Mouse (Mus musculus): ENCODE data around the gene Nrarp. TPM values are rescaled to one million over a fixed set of nuclear protein-coding genes. Genes with fewer than 3 reads are reported as not detected.
A peak's percentile ranks its signal among the peaks of the same experiment; 100 is the strongest.

The Nrarp gene
- polyA plus RNA-seq, 1 experiment from 2014 or later, result 11.0 TPM

DNA sequence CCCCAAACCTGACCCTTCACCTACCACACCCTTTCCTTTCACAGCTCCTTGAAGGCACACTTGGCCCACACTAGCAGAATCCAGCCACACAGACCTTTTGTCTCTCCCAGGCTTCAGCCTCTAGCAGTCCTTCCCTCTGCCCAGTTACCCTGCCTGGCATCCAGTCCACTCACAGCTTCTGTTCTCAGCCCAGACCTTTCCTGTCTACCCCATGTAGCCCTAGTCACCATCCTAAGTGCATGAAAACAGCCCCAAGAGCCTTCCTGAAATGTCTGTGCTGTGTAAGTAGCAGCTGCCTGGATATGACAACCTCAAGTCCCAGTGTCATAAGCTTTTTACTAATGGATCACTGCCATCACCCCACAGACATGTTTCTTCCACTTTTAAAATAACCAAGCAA, 17.4 kb downstream of the Nrarp start:
- Histone ChIP-seq H3K9me3 (ENCODE audit: control insufficient read depth, low read length) (no peaks in the 10 kb centered on the region), H3K27ac (ENCODE audit: low read length) (peak overlapping the region; percentile 86), H3K4me2 (ENCODE audit: low read depth, low read length) (no peak overlapping the region), H3K4me1 (ENCODE audit: control insufficient read depth, insufficient read depth, low read length) (peaks cover 32% of the 10 kb centered on the region), H3K36me3 (ENCODE audit: control insufficient read depth, insufficient read depth, low read length) (peaks cover 3% of the 10 kb centered on the region), H3K27me3 (replicated peaks; ENCODE audit: control insufficient read depth, insufficient read depth, low read length) (no peaks in the 10 kb centered on the region), H3K9ac (ENCODE audit: low read depth, low read length) (peak overlapping the region; percentile 26), H3K4me3 (ENCODE audit: low read length) (no peak overlapping the region)
- no peak for ATAC-seq

- H3K9ac ChIP-seq (ENCODE audit: low read depth, low read length), result no peak overlapping the region
- no peak overlapping the region for H3K4me2 ChIP-seq (ENCODE audit: low read depth, low read length)
- H3K9me3 ChIP-seq (ENCODE audit: control insufficient read depth, low read length), result no peaks in the 10 kb centered on the region
- peaks cover 11% of the 10 kb centered on the region for H3K36me3 ChIP-seq (ENCODE audit: control insufficient read depth, insufficient read depth, low read length)
- no peak overlapping the region for H3K27ac ChIP-seq (ENCODE audit: low read length)
- ATAC-seq, result no peak
- H3K4me3 ChIP-seq (ENCODE audit: low read length), result no peak overlapping the region
- WGBS, result 89% methylated on average over 2 of the region's 2 CpGs
- H3K27me3 ChIP-seq (replicated peaks; ENCODE audit: control insufficient read depth, insufficient read depth, low read length), result no peaks in the 10 kb centered on the region
- H3K4me1 ChIP-seq (ENCODE audit: control insufficient read depth, insufficient read depth, low read length), result peaks cover 16% of the 10 kb centered on the region; the same call in 1 of the 2 replicates
Observed at GRCm38 (mm10) chr2:25200631-25201030, 20.1 kb downstream of the Nrarp start.

DNA sequence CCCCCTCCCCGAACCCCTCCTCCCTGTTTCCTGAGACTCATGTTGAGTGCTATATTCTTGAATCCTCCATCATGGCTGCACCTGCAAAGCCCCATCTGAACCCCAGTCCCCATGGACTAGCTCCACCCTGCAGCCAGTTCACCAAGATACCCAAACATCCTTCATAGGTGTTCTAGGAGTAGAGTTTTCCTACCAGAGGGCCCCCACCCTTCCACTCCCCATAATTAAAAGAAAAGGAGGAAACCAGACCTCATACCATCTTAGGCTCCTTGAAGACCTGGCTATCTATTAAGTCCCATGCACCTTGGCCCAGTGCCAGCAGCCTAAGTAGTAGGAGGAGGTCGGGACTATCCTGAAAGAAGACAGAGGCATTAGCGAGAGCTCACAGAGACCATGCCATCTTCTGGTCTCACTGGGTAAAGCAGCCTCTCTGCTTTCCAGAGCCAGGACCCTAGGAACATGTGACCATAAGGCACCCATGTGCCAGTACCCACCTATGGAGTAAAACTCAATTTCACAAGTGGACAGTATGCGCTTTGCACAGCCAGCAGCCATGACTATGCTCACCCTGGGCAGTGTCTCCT, 23.2 kb downstream of the Nrarp start:
- Histone ChIP-seq H3K9ac (ENCODE audit: low read depth, low read length) (no peak overlapping the region), H3K4me1 (ENCODE audit: control insufficient read depth, insufficient read depth, low read length) (0 out of 2 replicates have a peak, but pooled peaks cover 4% of the 10 kb centered on the region), H3K27ac (ENCODE audit: low read length) (no peak overlapping the region), H3K9me3 (ENCODE audit: control insufficient read depth, low read length) (no peaks in the 10 kb centered on the region), H3K4me3 (ENCODE audit: low read length) (no peak overlapping the region), H3K36me3 (ENCODE audit: control insufficient read depth, insufficient read depth, low read length) (peaks cover 19% of the 10 kb centered on the region), H3K4me2 (ENCODE audit: low read depth, low read length) (no peak overlapping the region), H3K27me3 (replicated peaks; ENCODE audit: control insufficient read depth, insufficient read depth, low read length) (no peaks in the 10 kb centered on the region)
- 64% methylated on average over 4 of the region's 4 CpGs for WGBS
- 0 out of 2 replicates have a peak, but pooled peaks have one; percentile 13 for ATAC-seq

DNA sequence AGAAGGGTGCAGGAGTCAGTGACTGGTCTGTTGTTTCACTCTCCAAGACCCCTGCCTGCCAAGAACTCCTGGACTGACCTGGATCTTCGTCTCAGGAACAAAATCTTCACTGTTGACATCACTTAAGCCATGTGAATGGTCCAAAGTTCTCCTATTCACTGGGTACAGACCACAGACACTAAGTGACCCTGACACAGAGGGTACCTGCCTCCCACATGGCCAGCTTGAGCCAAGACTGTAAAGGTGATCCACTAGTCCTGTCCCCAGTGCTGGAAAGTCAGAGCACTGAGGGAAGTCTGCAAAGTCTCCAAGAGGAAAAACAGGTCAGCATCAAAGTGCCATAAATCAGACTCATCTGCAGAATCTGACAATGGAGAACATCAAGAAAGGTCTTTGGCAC, 27.0 kb downstream of the Nrarp start:
- H3K4me2 ChIP-seq (ENCODE audit: low read depth, low read length), result no peak overlapping the region
- no peak overlapping the region for H3K27ac ChIP-seq (ENCODE audit: low read length)
- H3K9ac ChIP-seq (ENCODE audit: low read depth, low read length), result no peak overlapping the region
- WGBS, result 77% methylated on average over 1 of the region's 1 CpGs
- H3K27me3 ChIP-seq (replicated peaks; ENCODE audit: control insufficient read depth, insufficient read depth, low read length), result no peaks in the 10 kb centered on the region
- no peaks in the 10 kb centered on the region for H3K9me3 ChIP-seq (ENCODE audit: control insufficient read depth, low read length)
- no peak overlapping the region for H3K4me3 ChIP-seq (ENCODE audit: low read length)
- H3K4me1 ChIP-seq (ENCODE audit: control insufficient read depth, insufficient read depth, low read length), result peaks cover 14% of the 10 kb centered on the region
- peaks cover 19% of the 10 kb centered on the region for H3K36me3 ChIP-seq (ENCODE audit: control insufficient read depth, insufficient read depth, low read length)
- ATAC-seq, result no peak

GRCm38 (mm10) chr2:25210686-25211085, 30.1 kb downstream of the Nrarp start:
- Histone ChIP-seq H3K9me3 (ENCODE audit: control insufficient read depth, low read length) (no peaks in the 10 kb centered on the region), H3K4me2 (ENCODE audit: low read depth, low read length) (peak overlapping the region; percentile 90), H3K4me3 (ENCODE audit: low read length) (peak overlapping the region; percentile 96), H3K4me1 (ENCODE audit: control insufficient read depth, insufficient read depth, low read length) (peaks cover 18% of the 10 kb centered on the region), H3K9ac (ENCODE audit: low read depth, low read length) (peak overlapping the region; percentile 97), H3K27ac (ENCODE audit: low read length) (peak overlapping the region; percentile 84), H3K27me3 (replicated peaks; ENCODE audit: control insufficient read depth, insufficient read depth, low read length) (no peaks in the 10 kb centered on the region), H3K36me3 (ENCODE audit: control insufficient read depth, insufficient read depth, low read length) (peaks cover 7% of the 10 kb centered on the region; the same call in 1 of the 2 replicates)
- WGBS, result under 1% methylated on average over 24 of the region's 24 CpGs
- no peak; the same call in none of the 2 replicates for ATAC-seq

- Histone ChIP-seq H3K9me3 (ENCODE audit: control insufficient read depth, low read length) (no peaks in the 10 kb centered on the region), H3K9ac (ENCODE audit: low read depth, low read length) (peak within 1 kb of the TSS; percentile 97), H3K27me3 (replicated peaks; ENCODE audit: control insufficient read depth, insufficient read depth, low read length) (no peaks in the 10 kb centered on the region), H3K36me3 (ENCODE audit: control insufficient read depth, insufficient read depth, low read length) (peaks cover 7% of the 10 kb centered on the region; the same call in 1 of the 2 replicates), H3K4me1 (ENCODE audit: control insufficient read depth, insufficient read depth, low read length) (peaks cover 18% of the 10 kb centered on the region), H3K27ac (ENCODE audit: low read length) (peak within 1 kb of the TSS; percentile 84), H3K4me3 (ENCODE audit: low read length) (peak within 1 kb of the TSS; percentile 96), H3K4me2 (ENCODE audit: low read depth, low read length) (peak within 1 kb of the TSS; percentile 90)
- ATAC-seq, result peak; percentile 95
- under 1% methylated on average over 44 of the region's 44 CpGs for WGBS
Observed at GRCm38 (mm10) chr2:25211121-25211670, 30.6 kb downstream of the Nrarp start, which contains the start of gene Nelfb. TSS of gene Nelfb (minus strand) at chr2:25211489.

DNA sequence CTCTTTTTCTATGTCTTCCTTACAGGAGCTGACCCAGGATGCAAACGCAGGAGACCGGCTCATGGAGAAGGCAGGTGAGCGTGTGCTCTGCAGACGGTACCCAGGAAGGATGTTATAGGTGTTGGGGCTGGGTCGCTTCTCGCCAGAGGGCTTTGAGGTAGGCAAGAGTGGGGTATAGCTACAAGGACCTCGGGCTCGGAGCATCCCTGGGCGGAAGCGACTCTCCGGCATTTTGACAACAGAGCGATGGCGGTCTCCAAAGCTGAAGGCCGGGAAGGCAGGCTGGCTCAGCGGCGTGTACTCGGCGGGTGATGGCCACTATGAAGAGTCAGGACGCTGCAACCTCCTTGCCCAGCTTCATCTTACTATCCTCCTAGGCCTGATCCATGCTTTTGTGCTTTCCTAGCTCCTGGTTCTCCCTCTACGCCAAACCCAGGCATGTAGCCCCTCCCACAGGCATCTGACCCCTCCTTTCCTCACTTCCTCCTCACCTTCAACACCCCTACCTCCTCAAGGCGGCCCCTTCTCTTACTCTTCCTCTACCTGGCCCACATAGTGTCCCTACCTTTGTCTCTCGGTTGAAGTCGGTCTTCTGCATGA, 32.8 kb downstream of the Nrarp start:
- Histone ChIP-seq H3K9me3 (ENCODE audit: control insufficient read depth, low read length) (no peaks in the 10 kb centered on the region), H3K4me2 (ENCODE audit: low read depth, low read length) (no peak overlapping the region), H3K27ac (ENCODE audit: low read length) (no peak overlapping the region), H3K9ac (ENCODE audit: low read depth, low read length) (no peak overlapping the region), H3K4me1 (ENCODE audit: control insufficient read depth, insufficient read depth, low read length) (peaks cover 18% of the 10 kb centered on the region), H3K27me3 (replicated peaks; ENCODE audit: control insufficient read depth, insufficient read depth, low read length) (no peaks in the 10 kb centered on the region), H3K4me3 (ENCODE audit: low read length) (no peak overlapping the region), H3K36me3 (ENCODE audit: control insufficient read depth, insufficient read depth, low read length) (no peaks in the 10 kb centered on the region)
- 60% methylated on average over 23 of the region's 23 CpGs for WGBS
- ATAC-seq, result no peak

GRCm38 (mm10) chr2:25214444-25214843, 33.9 kb downstream of the Nrarp start, which contains the start of gene Stpg3:
TSS of gene Stpg3 (minus strand) at chr2:25214637.
- H3K27ac ChIP-seq (ENCODE audit: low read length), result no peak within 1 kb of the TSS
- ATAC-seq, result no peak; the same call in 1 of the 2 replicates
- H3K4me1 ChIP-seq (ENCODE audit: control insufficient read depth, insufficient read depth, low read length), result peaks cover 15% of the 10 kb centered on the region
- no peaks in the 10 kb centered on the region for H3K9me3 ChIP-seq (ENCODE audit: control insufficient read depth, low read length)
- no peaks in the 10 kb centered on the region for H3K36me3 ChIP-seq (ENCODE audit: control insufficient read depth, insufficient read depth, low read length)
- H3K9ac ChIP-seq (ENCODE audit: low read depth, low read length), result no peak within 1 kb of the TSS
- no peak within 1 kb of the TSS for H3K4me2 ChIP-seq (ENCODE audit: low read depth, low read length)
- no peaks in the 10 kb centered on the region for H3K27me3 ChIP-seq (replicated peaks; ENCODE audit: control insufficient read depth, insufficient read depth, low read length)
- WGBS, result 52% methylated on average over 3 of the region's 3 CpGs
- no peak within 1 kb of the TSS for H3K4me3 ChIP-seq (ENCODE audit: low read length)

- H3K9ac ChIP-seq (ENCODE audit: low read depth, low read length), result no peak overlapping the region
- H3K4me2 ChIP-seq (ENCODE audit: low read depth, low read length), result no peak overlapping the region
- no peak for ATAC-seq
- 0 out of 2 replicates have a peak, but pooled peaks cover 4% of the 10 kb centered on the region for H3K36me3 ChIP-seq (ENCODE audit: control insufficient read depth, insufficient read depth, low read length)
- WGBS, result 57% methylated on average over 2 of the region's 2 CpGs
- H3K4me3 ChIP-seq (ENCODE audit: low read length), result no peak overlapping the region
- H3K27ac ChIP-seq (ENCODE audit: low read length), result no peak overlapping the region
- no peaks in the 10 kb centered on the region for H3K27me3 ChIP-seq (replicated peaks; ENCODE audit: control insufficient read depth, insufficient read depth, low read length)
- H3K9me3 ChIP-seq (ENCODE audit: control insufficient read depth, low read length), result no peaks in the 10 kb centered on the region
- peaks cover 10% of the 10 kb centered on the region; the same call in 1 of the 2 replicates for H3K4me1 ChIP-seq (ENCODE audit: control insufficient read depth, insufficient read depth, low read length)
Observed at GRCm38 (mm10) chr2:25217666-25218065, 37.1 kb downstream of the Nrarp start.

Data from intestine, embryonic 16.5 days (tissue).